Mouse (Mus musculus) cortical plate, adult 2 months (tissue): ENCODE measurements around the gene Tcf7.

Experiments used
- CTCF ChIP-seq: fragments of 200-500 bp; IDR thresholded peaks from 2 replicates; pipeline ENCODE4 v1.5.1; 2011; ENCODE audit warnings: mild to moderate bottlenecking, control low read depth, low read length; ENCODE audit not compliant: insufficient read depth; ENCODE audit errors: extremely low read depth
- POLR2A ChIP-seq: fragments of 200-500 bp; IDR thresholded peaks from 2 replicates; pipeline ENCODE4 v1.6.1; 2011; ENCODE audit warnings: mild to moderate bottlenecking, low read length, control low read depth; ENCODE audit not compliant: insufficient read depth; ENCODE audit errors: extremely low read depth

GRCm38 (mm10) chr11:52234509-52234908 lies 48.3 kb downstream of the Tcf7 start:
- TF ChIP-seq POLR2A, result no peak
- TF ChIP-seq CTCF, result no peak
